Mouse (Mus musculus): ENCODE measurements around the gene Flt3. TPM values are rescaled to one million over a fixed set of nuclear protein-coding genes. Genes with fewer than 3 reads are reported as not detected.

Flt3 gene
- total RNA-seq, 2 experiments from 2014 or later, result 8.1 to 14.1 TPM

- no peak for ATAC-seq (ENCODE audit: poor library complexity, severe bottlenecking)
These were observed 43.8 kb downstream of the Flt3 start for GRCm38 (mm10) chr5:147356260-147357055.

- ATAC-seq (ENCODE audit: poor library complexity, severe bottlenecking), result no peak
These were observed 44.5 kb downstream of the Flt3 start for GRCm38 (mm10) chr5:147355788-147356187.

GRCm38 (mm10) chr5:147354985-147355384, 45.3 kb downstream of the Flt3 start:
- no peak for ATAC-seq (ENCODE audit: poor library complexity, severe bottlenecking)

DNA sequence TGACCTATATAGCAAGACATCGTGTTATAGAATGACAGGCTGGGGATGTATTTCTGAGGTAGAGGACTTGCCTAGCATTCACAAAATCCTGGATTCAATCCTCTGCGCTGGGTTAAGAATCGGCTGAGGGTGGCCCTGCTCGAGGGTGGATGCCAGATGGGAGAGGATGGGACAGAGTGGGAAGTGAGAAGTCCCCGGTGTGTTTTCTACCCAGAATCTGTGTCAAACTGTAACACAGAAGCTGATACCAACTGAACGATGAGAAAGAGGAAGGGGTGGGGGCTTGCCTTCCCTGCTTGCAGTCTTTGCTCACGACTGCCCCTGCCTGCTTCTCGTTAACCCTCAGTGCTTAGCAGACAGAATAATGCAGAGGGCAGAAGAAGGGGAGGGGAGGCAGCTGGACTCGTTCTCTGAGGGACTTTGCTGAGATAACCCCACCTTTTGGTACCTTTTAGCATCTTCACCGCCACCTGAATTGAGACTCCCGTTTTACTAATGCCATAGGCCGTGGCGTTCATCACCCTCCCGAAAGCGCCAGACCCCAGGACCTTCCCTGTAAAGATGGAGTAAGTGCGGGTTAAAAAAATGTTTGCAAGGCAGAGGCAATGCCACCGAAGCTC, 46.0 kb downstream of the Flt3 start:
- ATAC-seq (ENCODE audit: poor library complexity, severe bottlenecking), result peak; percentile 74

DNA sequence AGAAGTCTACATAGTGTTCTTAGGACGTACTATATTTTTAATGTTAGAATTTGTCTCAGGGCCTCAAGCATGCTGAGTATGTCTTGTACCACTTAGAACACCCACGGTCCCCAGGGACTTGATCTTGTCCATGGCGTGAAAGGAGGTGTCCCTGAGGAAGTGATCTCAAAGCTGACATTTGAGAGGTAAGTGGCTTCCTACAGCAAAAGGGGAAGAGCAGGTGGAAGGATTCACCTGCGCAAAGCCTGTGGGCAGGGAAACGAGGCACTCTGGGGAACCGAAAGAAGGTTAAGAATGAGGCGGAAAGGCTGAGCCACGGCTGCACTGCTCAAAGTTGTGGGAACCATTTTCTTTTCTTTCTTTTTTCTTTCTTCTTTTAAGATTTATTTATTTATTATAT, 48.4 kb downstream of the Flt3 start:
- no peak for ATAC-seq (ENCODE audit: poor library complexity, severe bottlenecking)

DNA sequence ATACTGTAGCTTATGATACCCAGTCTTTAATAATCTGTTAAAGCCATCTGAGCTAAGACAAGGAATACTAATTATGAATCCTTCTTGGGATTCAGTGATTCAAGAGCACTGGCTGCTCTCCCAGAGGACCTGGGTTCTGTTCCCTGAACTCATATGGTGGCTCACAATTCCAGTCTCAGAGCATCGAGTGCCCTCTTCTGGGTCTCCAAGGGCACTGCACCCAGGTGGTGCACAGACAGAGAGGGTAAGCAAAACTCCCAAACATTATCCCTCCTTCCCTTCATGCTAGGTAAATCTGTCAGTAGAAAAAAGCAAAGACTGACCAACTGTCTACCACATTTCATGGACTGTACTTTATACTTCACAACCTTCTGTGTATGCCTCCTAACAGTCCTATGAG, 54.3 kb downstream of the Flt3 start:
- ATAC-seq (ENCODE audit: poor library complexity, severe bottlenecking), result no peak

- no peak for ATAC-seq (ENCODE audit: poor library complexity, severe bottlenecking)
These were observed 56.4 kb downstream of the Flt3 start for GRCm38 (mm10) chr5:147343904-147344303.

- ATAC-seq (ENCODE audit: poor library complexity, severe bottlenecking), result no peak
These were observed 57.4 kb downstream of the Flt3 start for GRCm38 (mm10) chr5:147342901-147343300.

- 0 out of 2 replicates have a peak, but pooled peaks have one; percentile 19 for ATAC-seq (ENCODE audit: poor library complexity, severe bottlenecking)
These were observed 59.4 kb downstream of the Flt3 start for GRCm38 (mm10) chr5:147340741-147341414.

- ATAC-seq (ENCODE audit: poor library complexity, severe bottlenecking), result peak; percentile 89
These were observed 60.7 kb downstream of the Flt3 start for GRCm38 (mm10) chr5:147339560-147339959.

- ATAC-seq (ENCODE audit: poor library complexity, severe bottlenecking), result no peak
These were observed 61.3 kb downstream of the Flt3 start for GRCm38 (mm10) chr5:147338967-147339366.

GRCm38 (mm10) chr5:147332711-147333110, 67.6 kb downstream of the Flt3 start:
- no peak for ATAC-seq (ENCODE audit: poor library complexity, severe bottlenecking)

GRCm38 (mm10) chr5:147331547-147331946, 68.7 kb downstream of the Flt3 start:
- ATAC-seq (ENCODE audit: poor library complexity, severe bottlenecking), result peak; percentile 92

- ATAC-seq (ENCODE audit: poor library complexity, severe bottlenecking), result no peak
These were observed 70.3 kb downstream of the Flt3 start for GRCm38 (mm10) chr5:147329946-147330345.

GRCm38 (mm10) chr5:147327636-147328035, 72.7 kb downstream of the Flt3 start:
- no peak for ATAC-seq (ENCODE audit: poor library complexity, severe bottlenecking)

DNA sequence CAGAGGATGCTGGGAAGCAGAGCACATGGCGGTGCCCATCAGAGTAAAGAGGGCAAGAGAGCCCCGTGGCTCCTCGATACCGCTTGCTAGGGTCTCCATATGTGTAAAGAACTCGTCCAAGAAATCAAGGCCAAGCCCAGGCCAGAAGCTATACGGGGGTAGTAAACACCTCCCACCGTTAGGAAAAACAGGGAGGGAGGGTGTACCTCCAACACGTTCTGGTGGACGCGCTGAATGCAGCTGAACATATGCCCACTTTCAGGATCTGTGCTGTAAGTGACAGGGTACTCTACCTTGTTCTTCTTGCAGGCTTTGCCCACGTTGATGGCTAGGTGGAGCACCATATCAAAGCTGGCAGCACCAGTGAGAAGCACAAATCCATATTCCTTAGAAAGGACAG, 74.4 kb downstream of the Flt3 start:
- ATAC-seq (ENCODE audit: poor library complexity, severe bottlenecking), result no peak

GRCm38 (mm10) chr5:147323237-147323917, 76.9 kb downstream of the Flt3 start:
- peak; percentile 86 for ATAC-seq (ENCODE audit: poor library complexity, severe bottlenecking)

- no peak for ATAC-seq (ENCODE audit: poor library complexity, severe bottlenecking)
These were observed 78.1 kb downstream of the Flt3 start, which contains the start of gene Urad for GRCm38 (mm10) chr5:147322183-147322582. Gene Urad (minus strand): TSS chr5:147322440.

DNA sequence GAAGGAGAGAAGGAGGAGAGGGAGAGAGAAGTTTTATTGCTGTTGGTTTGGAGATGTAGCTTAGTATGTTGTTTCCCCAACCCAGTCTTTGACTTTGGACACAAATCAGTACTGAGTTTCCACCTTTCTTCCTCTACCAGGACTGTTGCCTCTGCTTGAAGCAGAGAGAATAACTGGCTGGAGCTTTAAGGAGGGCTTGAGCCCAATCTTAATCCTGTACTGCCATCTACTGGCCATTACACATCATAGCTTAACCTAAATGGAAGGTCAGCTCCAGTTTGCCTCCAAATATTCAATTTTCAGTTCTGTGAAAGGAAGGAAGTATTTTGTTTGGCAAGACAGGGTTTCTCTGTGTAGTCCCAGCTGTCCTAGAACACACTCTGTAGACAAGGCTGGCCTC, 80.6 kb downstream of the Flt3 start:
- ATAC-seq (ENCODE audit: poor library complexity, severe bottlenecking), result peak; percentile 80

- no peak for ATAC-seq (ENCODE audit: poor library complexity, severe bottlenecking)
These were observed 82.3 kb downstream of the Flt3 start for GRCm38 (mm10) chr5:147317991-147318390.

DNA sequence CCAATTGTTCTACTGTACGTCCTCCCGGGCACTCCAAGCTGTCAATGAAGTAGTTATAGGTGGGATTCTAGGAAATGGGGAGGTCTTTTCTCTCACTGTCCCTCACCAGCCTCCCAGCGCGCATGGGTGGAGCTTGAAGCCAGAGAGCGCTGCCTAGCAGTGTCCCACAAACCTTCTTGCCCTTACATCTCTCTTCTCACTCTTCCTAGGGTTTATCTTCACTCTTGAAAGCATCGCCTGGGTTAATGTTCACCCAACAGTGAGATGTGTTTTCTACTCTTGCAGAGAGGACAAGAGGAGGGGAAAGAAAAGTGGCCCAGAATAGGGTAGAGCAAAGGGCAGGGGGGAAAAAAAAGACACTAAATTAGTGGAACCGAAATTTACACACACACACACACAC, 83.0 kb downstream of the Flt3 start:
- ATAC-seq (ENCODE audit: poor library complexity, severe bottlenecking), result no peak

All from megakaryocyte, adult 5-6 weeks (primary cell).